Mouse (Mus musculus) cortical plate, adult 2 months (tissue): ENCODE data around the gene Krtap31-1.

ENCODE experiments used
- CTCF ChIP-seq: fragments of 200-500 bp; IDR thresholded peaks from 2 replicates; pipeline ENCODE4 v1.5.1; 2011; ENCODE audit warnings: mild to moderate bottlenecking, control low read depth, low read length; ENCODE audit not compliant: insufficient read depth; ENCODE audit errors: extremely low read depth
- POLR2A ChIP-seq: fragments of 200-500 bp; IDR thresholded peaks from 2 replicates; pipeline ENCODE4 v1.6.1; 2011; ENCODE audit warnings: mild to moderate bottlenecking, low read length, control low read depth; ENCODE audit not compliant: insufficient read depth; ENCODE audit errors: extremely low read depth

- no peak for TF ChIP-seq CTCF
- no peak for TF ChIP-seq POLR2A
Measured at GRCm38 (mm10) chr11:99937751-99938264, 30.1 kb downstream of the Krtap31-1 start.
